Mouse (Mus musculus): ENCODE results near the gene Slc5a11. TPM values are rescaled to one million over a fixed set of nuclear protein-coding genes. Genes with fewer than 3 reads are reported as not detected.

Slc5a11 gene
- 1.8 and 2.3 TPM in 2 replicates for total RNA-seq (2023)

DNA sequence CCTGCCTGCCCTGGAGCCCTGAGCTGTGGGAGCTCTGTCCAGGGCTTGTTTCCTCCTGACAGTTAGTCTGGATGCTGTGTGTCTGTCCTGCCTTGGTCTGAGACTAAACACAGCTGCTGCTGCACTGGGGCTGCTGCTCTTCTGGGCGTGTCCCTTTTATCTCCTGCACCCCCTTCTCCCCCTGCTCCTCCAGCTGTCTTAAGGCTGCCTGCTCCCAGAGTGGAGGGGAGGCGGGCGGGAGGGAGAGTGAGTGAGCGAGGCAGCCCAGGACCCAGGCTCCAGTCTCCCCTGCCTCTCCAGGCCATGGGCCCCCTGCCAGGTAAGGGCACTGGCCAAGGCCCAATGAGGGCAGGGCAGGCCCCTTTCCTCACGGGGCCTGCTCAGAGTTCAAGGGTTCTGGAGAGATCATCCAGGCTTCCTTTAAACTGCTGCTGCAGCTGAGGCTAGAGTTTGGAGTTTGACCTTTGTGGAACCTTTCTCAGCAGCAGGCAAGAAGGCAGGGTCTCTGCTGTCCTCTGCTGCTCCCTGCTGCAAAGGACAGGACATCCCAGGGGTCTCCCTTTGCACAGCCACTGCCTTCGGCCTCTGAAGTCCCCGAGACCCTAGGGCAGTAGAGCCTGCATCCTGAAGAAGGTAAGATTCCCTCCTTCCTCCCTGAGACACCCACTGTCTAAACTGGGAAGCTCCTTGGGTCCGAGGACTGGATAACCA is at the start of gene Slc5a11:
Gene Slc5a11, plus strand, starts transcription at position 416 of the 711 bp plus-strand sequence.

Other genes starting within 250 kb of the Slc5a11 start
- 40.7 and 48.6 TPM in 2 replicates for gene Rbbp6, start 249.1 kb upstream of the Slc5a11 start, total RNA-seq (2023)
- 44.3 and 70.9 TPM in 2 replicates for gene Tnrc6a, start 90.9 kb upstream of the Slc5a11 start, total RNA-seq (2023)
- 12.5 and 12.7 TPM in 2 replicates for gene Lcmt1, start 155.0 kb downstream of the Slc5a11 start, total RNA-seq (2023)
- gene Arhgap17, start 155.1 kb downstream of the Slc5a11 start, total RNA-seq (2023): 94.0 and 103 TPM in 2 replicates
- not detected in 2 replicates for gene Aqp8, start 247.5 kb downstream of the Slc5a11 start, total RNA-seq (2023)

Data from neutrophil, adult 65 days (primary cell).